Mouse (Mus musculus) G1E (cell line): ENCODE data around the gene Tbc1d4.

Experiments used
- CTCF ChIP-seq: IDR thresholded peaks from 2 replicates; pipeline ENCODE4 v1.5.1; 2012; ENCODE audit warnings: low read depth, low read length, inconsistent platforms, mixed read lengths
- GATA1 ChIP-seq: IDR thresholded peaks from 2 replicates; pipeline ENCODE4 v1.6.1; 2012; ENCODE audit warnings: borderline replicate concordance, low read length, inconsistent platforms, mixed read lengths

DNA sequence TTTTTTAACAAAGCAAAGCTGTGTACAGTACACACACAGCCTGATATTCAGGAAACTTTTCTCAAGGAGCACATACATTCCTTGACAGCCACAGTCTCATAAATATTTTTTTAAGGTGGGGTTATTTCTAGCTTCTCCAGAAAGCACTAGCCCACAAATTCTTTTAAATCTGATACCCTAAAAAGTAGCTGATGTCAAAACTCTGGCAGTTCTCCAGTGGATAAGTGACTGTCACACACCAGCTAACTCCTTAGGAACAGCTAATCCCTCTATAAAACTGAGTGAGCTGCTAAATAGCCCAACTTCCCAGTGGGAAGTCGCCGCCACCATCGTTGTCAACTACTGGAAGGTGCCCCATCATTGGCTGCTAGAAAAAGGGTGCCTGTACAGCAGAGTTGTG lies 43.3 kb downstream of the Tbc1d4 start:
- TF ChIP-seq GATA1 (no peak), CTCF (no peak)
